Mouse (Mus musculus): ENCODE results near the gene Gng12. TPM values are rescaled to one million over a fixed set of nuclear protein-coding genes. Genes with fewer than 3 reads are reported as not detected.
"Not testable (repeated sequence)": the region's sequence is repeated elsewhere in the genome, so short reads cannot be mapped to it uniquely, and the experiment has no call there.

Gene Gng12
- total RNA-seq, 2 experiments from 2014 or later = 52.5 to 63.1 TPM

- no peak for DNase-seq (ENCODE audit: low spot score in 2 of 2)
These were observed 57.8 kb downstream of the Gng12 start for GRCm38 (mm10) chr6:66953951-66954519.

GRCm38 (mm10) chr6:66955089-66955657 lies 59.0 kb downstream of the Gng12 start:
- DNase-seq (ENCODE audit: low spot score in 2 of 2) = no peak

DNA sequence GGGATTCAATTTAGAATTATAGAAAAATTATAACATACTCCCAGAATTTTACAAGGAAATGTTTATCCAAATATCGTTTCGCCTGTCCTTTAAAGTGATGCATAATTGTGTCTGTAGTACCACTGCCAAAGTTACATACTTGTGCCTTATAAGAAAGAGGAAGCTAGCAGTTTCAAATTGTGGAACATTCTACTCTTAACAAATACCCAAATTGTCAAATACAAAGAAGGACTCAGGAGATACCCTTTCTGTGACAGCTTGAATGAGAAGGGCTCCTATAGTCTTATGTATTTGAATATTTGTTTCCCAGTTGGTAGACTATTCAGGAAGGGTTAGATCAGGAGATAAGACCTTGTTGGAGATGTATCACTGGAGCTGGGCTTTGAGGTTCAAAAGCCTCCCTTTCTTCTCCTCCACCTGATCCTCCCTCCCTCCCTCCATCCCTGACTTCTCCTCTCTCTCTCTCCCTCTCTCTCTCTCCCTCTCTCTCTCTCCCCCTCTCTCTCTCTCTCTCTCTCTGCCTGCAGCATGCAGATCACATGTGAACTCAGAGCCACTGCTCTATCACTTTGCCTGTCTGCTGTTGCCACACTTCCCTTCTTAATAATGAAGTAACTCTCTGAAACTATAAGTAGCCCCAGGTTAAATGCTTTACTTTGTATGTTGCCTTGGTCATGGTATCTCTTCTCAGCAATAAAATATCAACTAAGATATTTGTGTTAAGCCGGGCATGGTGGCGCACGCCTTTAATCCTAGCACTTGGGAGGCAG lies 62.5 kb downstream of the Gng12 start:
- DNase-seq (ENCODE audit: low spot score in 2 of 2) = no peak

GRCm38 (mm10) chr6:66962582-66963043 lies 66.4 kb downstream of the Gng12 start:
- peak; percentile 31 to 39 for DNase-seq (ENCODE audit: low spot score in 2 of 2)

- DNase-seq (ENCODE audit: low spot score in 2 of 2) = no peak
These were observed 66.9 kb downstream of the Gng12 start for GRCm38 (mm10) chr6:66963068-66963467.

- DNase-seq (ENCODE audit: low spot score in 2 of 2) = not testable (repeated sequence)
These were observed 67.5 kb downstream of the Gng12 start for GRCm38 (mm10) chr6:66963651-66964050.

GRCm38 (mm10) chr6:66964222-66964621 lies 68.0 kb downstream of the Gng12 start:
- DNase-seq (ENCODE audit: low spot score in 2 of 2) = no peak

DNA sequence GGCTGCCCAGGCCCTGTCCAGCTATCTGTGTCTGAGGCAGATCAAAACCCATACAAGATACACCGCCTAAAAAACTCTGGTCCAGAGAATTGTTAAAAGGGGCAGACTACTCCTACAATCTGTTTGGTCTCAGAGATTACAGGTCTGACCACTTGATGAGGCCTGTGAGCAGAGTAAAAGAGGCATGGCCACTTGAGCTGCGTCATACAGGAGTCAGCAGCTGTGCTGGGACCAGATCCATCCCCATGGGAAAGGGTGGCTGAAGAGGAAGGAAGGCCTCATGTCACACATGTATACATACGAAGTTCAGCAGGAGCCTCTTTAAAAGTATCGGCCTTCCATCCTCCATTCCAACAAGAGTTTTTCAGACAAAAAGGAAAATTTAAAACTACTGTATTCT lies 69.0 kb downstream of the Gng12 start:
- no peak for DNase-seq (ENCODE audit: low spot score in 2 of 2)

GRCm38 (mm10) chr6:66967788-66968187 lies 71.6 kb downstream of the Gng12 start:
- no peak for DNase-seq (ENCODE audit: low spot score in 2 of 2)

DNA sequence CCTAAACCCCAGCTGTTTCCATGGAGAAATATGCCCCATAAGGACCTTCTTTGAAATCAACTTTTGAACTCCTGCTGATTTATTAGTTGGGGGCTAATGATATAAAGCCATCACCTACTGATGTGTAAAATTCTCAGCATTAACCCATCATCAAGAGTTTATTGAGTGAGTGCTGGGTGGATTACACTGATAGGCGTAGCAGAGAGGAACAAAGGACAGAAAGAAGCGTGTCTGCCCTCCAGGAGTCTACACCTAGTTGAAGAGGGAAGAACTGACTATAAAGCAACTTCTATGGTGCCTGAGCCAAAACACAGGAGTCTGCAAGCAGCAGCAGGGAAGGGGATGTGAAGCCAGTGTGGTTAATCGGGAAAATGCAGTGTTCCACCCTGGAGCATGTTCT lies 73.2 kb downstream of the Gng12 start:
- DNase-seq (ENCODE audit: low spot score in 2 of 2) = no peak

DNA sequence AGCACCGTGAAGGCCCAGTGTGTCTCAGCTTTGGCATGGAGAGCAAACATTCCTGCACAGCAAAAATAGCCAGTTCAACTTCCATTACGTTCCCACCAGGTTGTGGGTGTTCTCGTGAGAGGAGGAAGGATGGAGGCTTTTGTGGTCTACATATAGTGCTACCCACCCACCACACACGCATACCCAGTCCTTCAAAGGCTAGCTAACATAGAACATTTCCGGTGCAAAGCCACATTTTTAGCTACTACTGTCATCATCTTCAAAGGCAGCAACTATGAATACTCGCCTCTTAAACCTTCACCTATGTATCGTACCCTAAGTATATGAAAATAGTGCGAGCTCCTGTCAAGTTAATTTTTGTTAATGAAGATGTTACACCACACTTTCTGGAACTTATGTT lies 76.1 kb downstream of the Gng12 start:
- no peak for DNase-seq (ENCODE audit: low spot score in 2 of 2)

- DNase-seq (ENCODE audit: low spot score in 2 of 2) = no peak
These were observed 77.0 kb downstream of the Gng12 start for GRCm38 (mm10) chr6:66973180-66973579.

- DNase-seq (ENCODE audit: low spot score in 2 of 2) = no peak
These were observed 79.3 kb downstream of the Gng12 start for GRCm38 (mm10) chr6:66975522-66975921.

- no peak for DNase-seq (ENCODE audit: low spot score in 2 of 2)
These were observed 83.0 kb downstream of the Gng12 start for GRCm38 (mm10) chr6:66979197-66979596.

DNA sequence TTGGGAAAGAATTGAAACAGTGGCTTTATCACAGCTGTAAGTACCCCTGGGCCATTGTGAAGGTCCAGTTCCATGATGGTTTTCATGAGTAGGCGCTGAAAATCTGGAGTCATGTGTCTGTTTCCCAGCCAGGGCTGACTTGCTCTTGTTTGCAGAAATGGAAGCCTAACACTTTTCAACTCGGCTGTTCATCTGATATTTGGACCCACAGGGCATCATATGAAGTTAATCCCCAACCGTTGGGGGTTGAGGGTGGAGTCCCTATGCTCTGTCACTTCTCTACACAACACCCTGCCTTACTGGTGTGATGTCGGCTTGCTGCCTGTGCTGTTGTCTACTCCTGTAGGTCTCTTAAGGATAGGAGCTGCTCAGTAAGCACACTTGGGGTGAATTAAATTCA lies 83.8 kb downstream of the Gng12 start:
- no peak for DNase-seq (ENCODE audit: low spot score in 2 of 2)

GRCm38 (mm10) chr6:66981366-66981765 lies 85.2 kb downstream of the Gng12 start:
- DNase-seq (ENCODE audit: low spot score in 2 of 2) = no peak

- DNase-seq (ENCODE audit: low spot score in 2 of 2) = no peak
These were observed 85.7 kb downstream of the Gng12 start for GRCm38 (mm10) chr6:66981864-66982263.

GRCm38 (mm10) chr6:66984079-66984478 lies 87.9 kb downstream of the Gng12 start:
- DNase-seq (ENCODE audit: low spot score in 2 of 2) = no peak

- DNase-seq (ENCODE audit: low spot score in 2 of 2) = no peak
These were observed 88.5 kb downstream of the Gng12 start for GRCm38 (mm10) chr6:66984672-66985071.

DNA sequence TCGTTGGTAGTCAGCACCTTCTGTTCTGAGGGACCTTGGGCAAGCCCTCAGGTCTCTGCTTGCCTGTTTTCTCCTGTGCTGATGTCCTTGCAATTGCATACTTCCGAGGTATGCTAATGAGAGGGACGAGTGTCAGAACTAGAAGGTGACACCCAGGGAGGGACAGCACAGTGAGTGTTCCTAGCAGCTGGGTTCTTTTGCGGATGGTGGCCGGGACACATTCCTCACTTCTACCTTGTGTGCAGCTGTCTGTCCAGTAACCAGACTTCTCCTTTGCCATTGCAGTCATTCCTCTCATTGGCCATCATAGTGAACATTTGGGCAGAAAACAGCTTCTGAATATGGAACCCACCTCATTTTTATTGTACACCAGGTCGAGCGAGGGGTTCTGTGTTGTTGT lies 89.3 kb downstream of the Gng12 start:
- no peak for DNase-seq (ENCODE audit: low spot score in 2 of 2)

GRCm38 (mm10) chr6:66986063-66986462 lies 89.9 kb downstream of the Gng12 start:
- no peak for DNase-seq (ENCODE audit: low spot score in 2 of 2)

DNA sequence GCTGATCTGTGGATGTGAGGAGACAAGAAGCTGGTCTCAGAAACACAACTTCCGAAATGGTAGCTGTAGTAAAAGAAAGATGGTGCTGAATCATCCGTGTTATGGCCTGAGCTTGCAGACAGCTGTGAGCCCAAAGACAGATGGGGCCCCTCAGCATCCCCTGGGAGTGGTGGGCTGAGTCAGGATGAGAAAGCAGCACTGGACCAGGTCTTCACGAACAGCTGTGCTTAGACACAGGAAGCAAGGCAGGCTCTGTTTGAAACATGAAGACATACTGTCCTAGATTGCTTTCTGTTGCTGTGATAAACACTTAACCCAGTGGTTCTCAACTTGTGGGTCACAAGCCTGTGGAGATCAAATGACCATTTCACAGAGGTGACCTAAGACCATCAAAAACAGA lies 91.4 kb downstream of the Gng12 start:
- DNase-seq (ENCODE audit: low spot score in 2 of 2) = no peak

- DNase-seq (ENCODE audit: low spot score in 2 of 2) = no peak
These were observed 92.2 kb downstream of the Gng12 start for GRCm38 (mm10) chr6:66988363-66988762.
